Mouse (Mus musculus): Measurements from ENCODE around the gene Myo18b. TPM values are rescaled to one million over a fixed set of nuclear protein-coding genes. Genes with fewer than 3 reads are reported as not detected.
A peak's percentile ranks its signal among the peaks of the same experiment; 100 is the strongest.

The Myo18b gene
- total RNA-seq, 2 experiments from 2014 or later, result 242 to 244 TPM

GRCm38 (mm10) chr5:112643533-112644272, 252.5 kb downstream of the Myo18b start:
- intact Hi-C loops (cut with DNase I), result no loop called here
- no peak for DNase-seq

- intact Hi-C loops (cut with DNase I), result no loop called here
- peak in 1 of 2 experiments; percentile 6 for DNase-seq
These were observed 253.4 kb downstream of the Myo18b start for GRCm38 (mm10) chr5:112642731-112643130.

- intact Hi-C loops (cut with DNase I), result no loop called here
- no peak for DNase-seq
These were observed 254.4 kb downstream of the Myo18b start for GRCm38 (mm10) chr5:112641770-112642169.

- DNase-seq, result no peak
- intact Hi-C loops (cut with DNase I), result no loop called here
These were observed 255.0 kb downstream of the Myo18b start for GRCm38 (mm10) chr5:112641131-112641530.

- DNase-seq, result no peak
- intact Hi-C loops (cut with DNase I), result no loop called here
These were observed 255.5 kb downstream of the Myo18b start for GRCm38 (mm10) chr5:112640651-112641050.

Other genes with a start within 250 kb of the Myo18b start
- gene Grk3, start 119.4 kb upstream of the Myo18b start, total RNA-seq (2021), result 1 to 10 TPM; 5.0 to 5.3 TPM
- gene Crybb2, start 173.8 kb upstream of the Myo18b start, total RNA-seq (2021), result not detected
- 1 to 10 TPM in 1 of 2 experiments, under 1 TPM in 1; 0.28 to 1.8 TPM for gene Crybb3, start 185.2 kb upstream of the Myo18b start, total RNA-seq (2021)